Mouse (Mus musculus): Measurements from ENCODE around the gene Kif6. TPM values are rescaled to one million over a fixed set of nuclear protein-coding genes. Genes with fewer than 3 reads are reported as not detected.

Kif6 gene
- total RNA-seq, 2 experiments from 2014 or later: not detected

- no peak for ATAC-seq (ENCODE audit: poor library complexity, severe bottlenecking)
These were observed 172.4 kb downstream of the Kif6 start for GRCm38 (mm10) chr17:49787351-49787750.

- ATAC-seq (ENCODE audit: poor library complexity, severe bottlenecking): no peak
These were observed 173.4 kb downstream of the Kif6 start for GRCm38 (mm10) chr17:49788187-49788974.

GRCm38 (mm10) chr17:49791546-49791945, 176.6 kb downstream of the Kif6 start:
- ATAC-seq (ENCODE audit: poor library complexity, severe bottlenecking): no peak

- ATAC-seq (ENCODE audit: poor library complexity, severe bottlenecking): no peak
These were observed 177.3 kb downstream of the Kif6 start for GRCm38 (mm10) chr17:49792217-49792743.

GRCm38 (mm10) chr17:49792946-49793345, 178.0 kb downstream of the Kif6 start:
- no peak for ATAC-seq (ENCODE audit: poor library complexity, severe bottlenecking)

GRCm38 (mm10) chr17:49793965-49794364, 179.0 kb downstream of the Kif6 start:
- ATAC-seq (ENCODE audit: poor library complexity, severe bottlenecking): no peak

- ATAC-seq (ENCODE audit: poor library complexity, severe bottlenecking): no peak
These were observed 180.3 kb downstream of the Kif6 start for GRCm38 (mm10) chr17:49795241-49795640.

- ATAC-seq (ENCODE audit: poor library complexity, severe bottlenecking): no peak
These were observed 181.2 kb downstream of the Kif6 start for GRCm38 (mm10) chr17:49796116-49796515.

- ATAC-seq (ENCODE audit: poor library complexity, severe bottlenecking): no peak
These were observed 184.2 kb downstream of the Kif6 start for GRCm38 (mm10) chr17:49799168-49799567.

GRCm38 (mm10) chr17:49800157-49800556, 185.2 kb downstream of the Kif6 start:
- no peak for ATAC-seq (ENCODE audit: poor library complexity, severe bottlenecking)

- ATAC-seq (ENCODE audit: poor library complexity, severe bottlenecking): no peak
These were observed 192.5 kb downstream of the Kif6 start for GRCm38 (mm10) chr17:49807461-49807860.

GRCm38 (mm10) chr17:49808712-49809343, 193.9 kb downstream of the Kif6 start:
- no peak for ATAC-seq (ENCODE audit: poor library complexity, severe bottlenecking)

- ATAC-seq (ENCODE audit: poor library complexity, severe bottlenecking): no peak
These were observed 199.1 kb downstream of the Kif6 start for GRCm38 (mm10) chr17:49813893-49814640.

GRCm38 (mm10) chr17:49816067-49816565, 201.2 kb downstream of the Kif6 start:
- ATAC-seq (ENCODE audit: poor library complexity, severe bottlenecking): no peak

GRCm38 (mm10) chr17:49816703-49817102, 201.8 kb downstream of the Kif6 start:
- no peak for ATAC-seq (ENCODE audit: poor library complexity, severe bottlenecking)

- ATAC-seq (ENCODE audit: poor library complexity, severe bottlenecking): no peak
These were observed 205.3 kb downstream of the Kif6 start for GRCm38 (mm10) chr17:49820203-49820602.

- no peak for ATAC-seq (ENCODE audit: poor library complexity, severe bottlenecking)
These were observed 209.4 kb downstream of the Kif6 start for GRCm38 (mm10) chr17:49824142-49824840.

- no peak for ATAC-seq (ENCODE audit: poor library complexity, severe bottlenecking)
These were observed 210.0 kb downstream of the Kif6 start for GRCm38 (mm10) chr17:49824841-49825450.

GRCm38 (mm10) chr17:49825831-49826230, 210.9 kb downstream of the Kif6 start:
- no peak for ATAC-seq (ENCODE audit: poor library complexity, severe bottlenecking)

- ATAC-seq (ENCODE audit: poor library complexity, severe bottlenecking): no peak
These were observed 216.8 kb downstream of the Kif6 start for GRCm38 (mm10) chr17:49831745-49832144.

Measured in megakaryocyte, adult 5-6 weeks (primary cell).